Mouse (Mus musculus) E14TG2a.4 (cell line): ENCODE data around the gene Fubp1.
"Not testable (repeated sequence)": the region's sequence is repeated elsewhere in the genome, so short reads cannot be mapped to it uniquely, and the experiment has no call there.

Source experiments
- CTCF ChIP-seq: conservative IDR thresholded peaks from 2 replicates; pipeline ENCODE4 v1.5.1; 2014; ENCODE audit warnings: low read length
- POU5F1 ChIP-seq: IDR thresholded peaks from 2 replicates; pipeline ENCODE4 v1.6.1; 2014; ENCODE audit warnings: low read length, borderline replicate concordance

- TF ChIP-seq CTCF, POU5F1: not testable (repeated sequence)
Observed at GRCm38 (mm10) chr3:152197246-152197645, 13.0 kb upstream of the Fubp1 start.
